8 mouse cellular contexts compared by ENCODE assay signal in genomic region chr11:106202123-106202465, GRCm38 (mm10). TPM values are rescaled to one million over a fixed set of nuclear protein-coding genes. Genes with fewer than 3 reads are reported as not detected.
DNase-seq lines count a peak whose midpoint lies in the region; ATAC-seq and TF ChIP-seq lines count a peak whose summit lies in the region.

Gene Strada, minus strand, starts transcription at chr11:106202168.

- H3K9ac ChIP-seq in kidney, embryonic 14.5 days (ENCODE audit: low read depth, low read length) = no peak within 1 kb of the TSS
- H3K9ac ChIP-seq in ES-E14 (ENCODE audit: insufficient read depth, low read depth, low read length, poor library complexity, severe bottlenecking) = no peak within 1 kb of the TSS
- H3K9ac ChIP-seq in embryonic facial prominence, embryonic 15.5 days = no peak within 1 kb of the TSS
- no peak within 1 kb of the TSS for H3K9ac ChIP-seq in hindbrain, postnatal 0 days (replicated peaks; ENCODE audit: low read length)

- no peak within 1 kb of the TSS for H3K4me2 ChIP-seq in kidney, embryonic 14.5 days (replicated peaks; ENCODE audit: low read depth, low read length)
- H3K4me2 ChIP-seq in embryonic facial prominence, embryonic 15.5 days (replicated peaks) = no peak within 1 kb of the TSS
- no peak within 1 kb of the TSS for H3K4me2 ChIP-seq in hindbrain, postnatal 0 days (ENCODE audit: low read depth, low read length)

- no peaks in the 10 kb centered on the region for H3K9me3 ChIP-seq in kidney, embryonic 14.5 days (ENCODE audit: control insufficient read depth, low read length)
- H3K9me3 ChIP-seq in ES-E14 (ENCODE audit: control insufficient read depth, insufficient read depth, low read depth, low read length) = no peaks in the 10 kb centered on the region
- H3K9me3 ChIP-seq in embryonic facial prominence, embryonic 15.5 days (replicated peaks) = no peaks in the 10 kb centered on the region
- H3K9me3 ChIP-seq in hindbrain, postnatal 0 days (ENCODE audit: low read length) = no peaks in the 10 kb centered on the region

- no peak within 1 kb of the TSS for H3K4me3 ChIP-seq in kidney, embryonic 14.5 days (ENCODE audit: low read length)
- H3K4me3 ChIP-seq in ES-E14 (ENCODE audit: insufficient read depth in 1 of 2, low read depth in 1 of 2, low read length in 2 of 2, poor library complexity in 1 of 2, severe bottlenecking in 1 of 2) = no peak within 1 kb of the TSS
- no peak within 1 kb of the TSS for H3K4me3 ChIP-seq in embryonic facial prominence, embryonic 15.5 days (replicated peaks)
- H3K4me3 ChIP-seq in hindbrain, postnatal 0 days (ENCODE audit: low read length) = no peak within 1 kb of the TSS

- no peak for ATAC-seq in kidney, embryonic 14.5 days (ENCODE audit: low FRiP score, low TSS enrichment)
- ATAC-seq in embryonic facial prominence, embryonic 15.5 days (ENCODE audit: insufficient number of reproducible peaks, low FRiP score, low TSS enrichment, low read depth) = no peak
- no peak for ATAC-seq in hindbrain, postnatal 0 days
- 0 out of 2 replicates have a peak, but pooled peaks have one; percentile 3 for ATAC-seq in megakaryocyte progenitor cell, adult 5-6 weeks (replicated peaks; ENCODE audit: poor library complexity)

- H3K27me3 ChIP-seq in kidney, embryonic 14.5 days (ENCODE audit: control insufficient read depth, insufficient read depth, low read length) = no peaks in the 10 kb centered on the region
- no peaks in the 10 kb centered on the region for H3K27me3 ChIP-seq in embryonic facial prominence, embryonic 15.5 days
- no peaks in the 10 kb centered on the region for H3K27me3 ChIP-seq in hindbrain, postnatal 0 days (ENCODE audit: insufficient read depth, low read length)

- no peak for TF ChIP-seq CTCF in hindbrain, postnatal 0 days (IDR thresholded peaks at IDR 0.05; ENCODE audit: low read depth)

- no peak for DNase-seq in kidney, postnatal 25 days
- DNase-seq in ES-E14 (ENCODE audit: low read depth, low spot score) = no peak
- no peak for DNase-seq in hindbrain, postnatal 0 days (ENCODE audit: low spot score)
- no peak for DNase-seq in frontal cortex, postnatal 10 days (ENCODE audit: low spot score in 2 of 2)
- no peak for DNase-seq in spleen, postnatal 4 days (ENCODE audit: low spot score in 2 of 2)

- no peaks in the 10 kb centered on the region for H3K4me1 ChIP-seq in kidney, embryonic 14.5 days (ENCODE audit: control insufficient read depth, insufficient read depth, low read length)
- H3K4me1 ChIP-seq in ES-E14 (ENCODE audit: control insufficient read depth in 2 of 2, insufficient read depth in 2 of 2, low read length in 2 of 2, poor library complexity in 1 of 2) = no peaks in the 10 kb centered on the region
- H3K4me1 ChIP-seq in embryonic facial prominence, embryonic 15.5 days = no peaks in the 10 kb centered on the region
- no peaks in the 10 kb centered on the region for H3K4me1 ChIP-seq in hindbrain, postnatal 0 days (ENCODE audit: insufficient read depth, low read length)

- in situ Hi-C loops in ES-E14 (cut with MboI; ENCODE audit: low sequenced_read_pairs in 2 of 2, unreplicated experiment in 2 of 2) = no loop called here

- 82% methylated on average over 5 of the region's 5 CpGs for WGBS in kidney, embryonic 14.5 days
- 82% methylated on average over 5 of the region's 5 CpGs for WGBS in embryonic facial prominence, embryonic 15.5 days
- 80% methylated on average over 5 of the region's 5 CpGs for WGBS in hindbrain, postnatal 0 days

- peaks cover 80% of the 10 kb centered on the region for H3K36me3 ChIP-seq in kidney, embryonic 14.5 days (ENCODE audit: control insufficient read depth, insufficient read depth, low read length)
- peaks cover 32% of the 10 kb centered on the region for H3K36me3 ChIP-seq in ES-E14 (ENCODE audit: control insufficient read depth, insufficient read depth, low read length, poor library complexity, severe bottlenecking)
- H3K36me3 ChIP-seq in embryonic facial prominence, embryonic 15.5 days = peaks cover 88% of the 10 kb centered on the region
- H3K36me3 ChIP-seq in hindbrain, postnatal 0 days (ENCODE audit: insufficient read depth, low read length) = peaks cover 48% of the 10 kb centered on the region

- H3K27ac ChIP-seq in kidney, embryonic 14.5 days (ENCODE audit: low read depth, low read length) = no peak within 1 kb of the TSS
- H3K27ac ChIP-seq in ES-E14 (ENCODE audit: insufficient read depth, low read depth, low read length, poor library complexity, severe bottlenecking) = no peak within 1 kb of the TSS
- H3K27ac ChIP-seq in embryonic facial prominence, embryonic 15.5 days (replicated peaks) = no peak within 1 kb of the TSS
- H3K27ac ChIP-seq in hindbrain, postnatal 0 days = no peak within 1 kb of the TSS

TF ChIP-seq in ES-E14, 5 proteins besides CTCF, POLR2A, EP300 and RAD21:
- TF ChIP-seq CHD2 (IDR thresholded peaks at IDR 0.05; ENCODE audit: low read depth, low read length) (no peak), MAFK (IDR thresholded peaks at IDR 0.05; ENCODE audit: insufficient read depth, low read depth, low read length) (no peak), ZNF384 (IDR thresholded peaks at IDR 0.05; ENCODE audit: low read depth, low read length) (no peak), HCFC1 (IDR thresholded peaks at IDR 0.05; ENCODE audit: borderline replicate concordance, insufficient read depth, low read length) (no peak), ZC3H11A (IDR thresholded peaks at IDR 0.05; ENCODE audit: borderline replicate concordance, low read depth, low read length) (no peak)

RNA-seq across cellular contexts. Expression of gene Strada, which starts in this region (rescaled TPM):
- polyA plus RNA-seq in kidney, embryonic 14.5 days (2014; fragmentation: Nextera tagmentation; extraction: Ambion mirVana) = 29.1 and 33.5 TPM in 2 replicates
- 14.5 and 24.0 TPM in 2 replicates for total RNA-seq in ES-E14 (2012; rRNA removed)
- polyA plus RNA-seq in embryonic facial prominence, embryonic 15.5 days (2015; fragmentation: Nextera tagmentation; extraction: Ambion mirVana) = 28.4 and 29.3 TPM in 2 replicates
- total RNA-seq in hindbrain, postnatal 0 days (2014; rRNA removed) = 34.1 and 39.2 TPM in 2 replicates
- 23.6 and 25.0 TPM in 2 replicates for polyA plus RNA-seq in hindbrain, postnatal 0 days (2015; fragmentation: Nextera tagmentation; extraction: Ambion mirVana)
- 27.0 and 31.6 TPM in 2 replicates for total RNA-seq in megakaryocyte progenitor cell, adult 5-6 weeks (2015)
- 20.1 and 21.7 TPM in 2 replicates for total RNA-seq in megakaryocyte progenitor cell, adult 5-6 weeks (2017)
